Mouse (Mus musculus): Measurements from ENCODE around the gene Abcg3. TPM values are rescaled to one million over a fixed set of nuclear protein-coding genes. Genes with fewer than 3 reads are reported as not detected.

The Abcg3 gene
- total and polyA plus RNA-seq, 3 experiments, result not detected

GRCm38 (mm10) chr5:104955208-104955607 is 27.3 kb downstream of the Abcg3 start (continued):
- TF ChIP-seq MAX (IDR thresholded peaks at IDR 0.05; ENCODE audit: low read length), result no peak
- no peak for TF ChIP-seq ZMIZ1 (IDR thresholded peaks at IDR 0.05; ENCODE audit: low read depth, low read length)
- TF ChIP-seq POLR2A (IDR thresholded peaks at IDR 0.05; ENCODE audit: low read depth, low read length), result no peak
- TF ChIP-seq BHLHE40 (IDR thresholded peaks at IDR 0.05; ENCODE audit: low read depth, low read length), result peak; percentile 40; the same call in 1 of the 2 replicates
- TF ChIP-seq E2F4 (IDR thresholded peaks at IDR 0.05; ENCODE audit: insufficient replicate concordance, low read depth, low read length), result no peak
- no peak for TF ChIP-seq UBTF (IDR thresholded peaks at IDR 0.05; ENCODE audit: low read depth, low read length)

GRCm38 (mm10) chr5:104946951-104947350 is 35.6 kb downstream of the Abcg3 start:
- Histone ChIP-seq H3K79me2 (replicated peaks; ENCODE audit: control insufficient read depth, extremely low read depth, insufficient read depth, poor library complexity, severe bottlenecking) (no peaks in the 10 kb centered on the region), H3K4me1 (ENCODE audit: control insufficient read depth in 1 of 2, insufficient read depth in 2 of 2) (peaks cover 0 to 3% of the 10 kb centered on the region in 2 experiments; a peak in 1 of 4 replicates), H3K4me2 (ENCODE audit: insufficient read depth, low read depth, poor library complexity, severe bottlenecking) (no peak overlapping the region), H3K4me3 (replicated peaks in 1 of 3; ENCODE audit: low read depth in 2 of 3, low read length in 2 of 3, poor library complexity in 1 of 3) (no peak overlapping the region), H3K27me3 (replicated peaks) (no peaks in the 10 kb centered on the region), H3K36me3 (replicated peaks in 1 of 2; ENCODE audit: control insufficient read depth in 1 of 2, insufficient read depth in 1 of 2, low read length in 1 of 2) (no peaks in the 10 kb centered on the region), H3K9ac (ENCODE audit: insufficient read depth, low read depth) (no peak overlapping the region), H3K9me3 (replicated peaks; ENCODE audit: low read length) (no peaks in the 10 kb centered on the region), H3K27ac (ENCODE audit: insufficient read depth, low read depth) (no peak overlapping the region)
- in situ Hi-C loops (cut with MboI; ENCODE audit: low pct_ligation_motif_present, low pct_unique_long_range_greater_than_20kb, low sequenced_read_pairs), result no loop called here
- no peak for DNase-seq (ENCODE audit: extremely low read depth)
- dilution Hi-C loops (cut with MboI; ENCODE audit: extremely low pct_ligation_motif_present, extremely low pct_unique_long_range_greater_than_20kb, low sequenced_read_pairs), result no loop called here
- TF ChIP-seq MYC (IDR thresholded peaks at IDR 0.05; ENCODE audit: low read depth, low read length), result no peak
- no peak for TF ChIP-seq JUN (IDR thresholded peaks at IDR 0.05; ENCODE audit: insufficient read depth, low read depth, low read length)
- no peak for TF ChIP-seq MEF2A (IDR thresholded peaks at IDR 0.05; ENCODE audit: borderline replicate concordance, low read depth, low read length)
- TF ChIP-seq MAFK (IDR thresholded peaks at IDR 0.05; ENCODE audit: insufficient replicate concordance, low read length), result no peak
- TF ChIP-seq PAX5 (IDR thresholded peaks at IDR 0.05; ENCODE audit: low read length), result no peak
- TF ChIP-seq NELFE (IDR thresholded peaks at IDR 0.05; ENCODE audit: low read depth, low read length), result no peak
- TF ChIP-seq MAZ (IDR thresholded peaks at IDR 0.05; ENCODE audit: low read depth, low read length), result no peak
- no peak for TF ChIP-seq MXI1 (IDR thresholded peaks at IDR 0.05; ENCODE audit: low read depth, low read length)
- TF ChIP-seq NRF1 (IDR thresholded peaks at IDR 0.05; ENCODE audit: low read depth, low read length), result no peak
- no peak for TF ChIP-seq ZKSCAN1 (IDR thresholded peaks at IDR 0.05; ENCODE audit: borderline replicate concordance, low read depth, low read length)
- TF ChIP-seq RAD21 (IDR thresholded peaks at IDR 0.05; ENCODE audit: low read depth, low read length), result no peak
- TF ChIP-seq GABPA (IDR thresholded peaks at IDR 0.05; ENCODE audit: insufficient replicate concordance, low read depth, low read length), result no peak
- TF ChIP-seq IRF4 (IDR thresholded peaks at IDR 0.05; ENCODE audit: low read depth, low read length), result no peak
- TF ChIP-seq CHD1 (IDR thresholded peaks at IDR 0.05; ENCODE audit: low read depth, low read length), result no peak
- no peak for TF ChIP-seq MAX (IDR thresholded peaks at IDR 0.05; ENCODE audit: low read length)
- TF ChIP-seq CHD2 (IDR thresholded peaks at IDR 0.05; ENCODE audit: low read length), result no peak
- no peak for TF ChIP-seq E2F4 (IDR thresholded peaks at IDR 0.05; ENCODE audit: insufficient replicate concordance, low read depth, low read length)
- no peak for TF ChIP-seq RCOR1 (conservative IDR thresholded peaks at IDR 0.05; ENCODE audit: low read depth, low read length)
